Mouse (Mus musculus): ENCODE measurements around the gene Erc2. TPM values are rescaled to one million over a fixed set of nuclear protein-coding genes. Genes with fewer than 3 reads are reported as not detected.
"Not testable (repeated sequence)": the region's sequence is repeated elsewhere in the genome, so short reads cannot be mapped to it uniquely, and the experiment has no call there.

Erc2 gene
- under 1 TPM; 0.28 to 0.54 TPM for total RNA-seq (2021)

GRCm38 (mm10) chr14:27622176-27622922 is at the start of gene Erc2:
Gene Erc2, plus strand, starts transcription at chr14:27622428.
- peak; percentile 37 to 51 for DNase-seq
- intact Hi-C loops (cut with DNase I): no loop called here

- DNase-seq: no peak
- intact Hi-C loops (cut with DNase I): no loop called here
Measured at GRCm38 (mm10) chr14:27578443-27578842, 43.8 kb upstream of the Erc2 start.

GRCm38 (mm10) chr14:27589616-27590015 is 32.6 kb upstream of the Erc2 start:
- intact Hi-C loops (cut with DNase I); DNase-seq: not testable (repeated sequence)

GRCm38 (mm10) chr14:27592163-27592562 is 30.1 kb upstream of the Erc2 start:
- no peak for DNase-seq
- intact Hi-C loops (cut with DNase I): no loop called here

GRCm38 (mm10) chr14:27596265-27596664 is 26.0 kb upstream of the Erc2 start:
- intact Hi-C loops (cut with DNase I): loop anchor here (1.0 kb wide), 1 partner anchor 145 kb away; no protein-coding TSS in a partner anchor
- peak; percentile 64 to 78 for DNase-seq

- intact Hi-C loops (cut with DNase I): no loop called here
- DNase-seq: no peak
Measured at GRCm38 (mm10) chr14:27602136-27602535, 20.1 kb upstream of the Erc2 start.

- intact Hi-C loops (cut with DNase I): no loop called here
- no peak for DNase-seq
Measured at GRCm38 (mm10) chr14:27607419-27607818, 14.8 kb upstream of the Erc2 start.

GRCm38 (mm10) chr14:27613766-27614165 is 8.5 kb upstream of the Erc2 start:
- intact Hi-C loops (cut with DNase I): no loop called here
- DNase-seq: no peak

GRCm38 (mm10) chr14:27617286-27617685 is 4.9 kb upstream of the Erc2 start:
- no peak for DNase-seq
- intact Hi-C loops (cut with DNase I): no loop called here

GRCm38 (mm10) chr14:27621576-27621975 is 652 bp upstream of the Erc2 start:
- intact Hi-C loops (cut with DNase I): no loop called here
- DNase-seq: no peak

GRCm38 (mm10) chr14:27622923-27623219 is 643 bp downstream of the Erc2 start:
- intact Hi-C loops (cut with DNase I): no loop called here
- DNase-seq: no peak

- peak; percentile 3 to 7 for DNase-seq
- intact Hi-C loops (cut with DNase I): no loop called here
Measured at GRCm38 (mm10) chr14:27623368-27623767, 1.1 kb downstream of the Erc2 start.

- intact Hi-C loops (cut with DNase I): no loop called here
- no peak for DNase-seq
Measured at GRCm38 (mm10) chr14:27628701-27629100, 6.5 kb downstream of the Erc2 start.

GRCm38 (mm10) chr14:27629369-27630012 is 7.3 kb downstream of the Erc2 start:
- intact Hi-C loops (cut with DNase I): no loop called here
- no peak for DNase-seq

GRCm38 (mm10) chr14:27630973-27631640 is 8.9 kb downstream of the Erc2 start:
- intact Hi-C loops (cut with DNase I): no loop called here

GRCm38 (mm10) chr14:27634761-27635160 is 12.5 kb downstream of the Erc2 start:
- no peak for DNase-seq
- intact Hi-C loops (cut with DNase I): no loop called here

More at GRCm38 (mm10) chr14:27630973-27631640, 8.9 kb downstream of the Erc2 start:
- no peak for DNase-seq

GRCm38 (mm10) chr14:27636556-27636955 is 14.3 kb downstream of the Erc2 start:
- intact Hi-C loops (cut with DNase I): no loop called here
- no peak for DNase-seq

GRCm38 (mm10) chr14:27641382-27641781 is 19.2 kb downstream of the Erc2 start:
- DNase-seq: no peak
- intact Hi-C loops (cut with DNase I): no loop called here

- DNase-seq: no peak
- intact Hi-C loops (cut with DNase I): no loop called here
Measured at GRCm38 (mm10) chr14:27642981-27643380, 20.8 kb downstream of the Erc2 start.

GRCm38 (mm10) chr14:27654670-27655069 is 32.4 kb downstream of the Erc2 start:
- no peak for DNase-seq

GRCm38 (mm10) chr14:27658616-27659015 is 36.4 kb downstream of the Erc2 start:
- intact Hi-C loops (cut with DNase I): no loop called here
- no peak for DNase-seq

More at GRCm38 (mm10) chr14:27654670-27655069, 32.4 kb downstream of the Erc2 start:
- intact Hi-C loops (cut with DNase I): no loop called here

GRCm38 (mm10) chr14:27661466-27661865 is 39.2 kb downstream of the Erc2 start:
- no peak for DNase-seq
- intact Hi-C loops (cut with DNase I): no loop called here
